Mouse (Mus musculus) hindbrain, embryonic 13.5 days (tissue): Measurements from ENCODE around the gene Gm48552. TPM values are rescaled to one million over a fixed set of nuclear protein-coding genes. Genes with fewer than 3 reads are reported as not detected.

Experiments used
- ATAC-seq: fragments of 200-750 bp; cut with Nextera tagmentation; 2 replicates; pipeline ENCODE4 v1.8.0; 2017; ENCODE audit warnings: moderate TSS enrichment; ENCODE audit not compliant: low FRiP score
- H3K27ac ChIP-seq: fragments of 300-500 bp; sonication (generic); 2 replicates; pipeline ENCODE4 v1.5.1; 2015; ENCODE audit warnings: inconsistent platforms, mild to moderate bottlenecking, moderate library complexity
- H3K27me3 ChIP-seq: fragments of 300-500 bp; sonication (generic); 2 replicates; pipeline ENCODE4 v1.6.1; 2015; ENCODE audit warnings: mild to moderate bottlenecking, inconsistent platforms
- H3K36me3 ChIP-seq: fragments of 300-500 bp; sonication (generic); 2 replicates; pipeline ENCODE4 v1.6.1; 2015; ENCODE audit warnings: mild to moderate bottlenecking, inconsistent platforms
- H3K4me1 ChIP-seq: fragments of 300-500 bp; sonication (generic); replicated peaks from 2 replicates; pipeline ENCODE4 v1.6.1; 2015; ENCODE audit warnings: inconsistent platforms
- H3K4me2 ChIP-seq: fragments of 300-500 bp; sonication (generic); 2 replicates; pipeline ENCODE4 v1.6.1; 2015; ENCODE audit warnings: inconsistent platforms, mild to moderate bottlenecking, moderate library complexity
- H3K4me3 ChIP-seq: fragments of 300-500 bp; sonication (generic); 2 replicates; pipeline ENCODE4 v1.5.1; 2015; ENCODE audit warnings: mild to moderate bottlenecking, inconsistent platforms
- H3K9ac ChIP-seq: fragments of 300-500 bp; sonication (generic); 2 replicates; pipeline ENCODE4 v1.6.1; 2015; ENCODE audit warnings: mild to moderate bottlenecking, inconsistent platforms
- H3K9me3 ChIP-seq: fragments of 300-500 bp; sonication (generic); 2 replicates; pipeline ENCODE4 v1.6.1; 2016; ENCODE audit warnings: inconsistent platforms
- WGBS: fragments of 180-500 bp; shearing (Covaris S2); methylation state at CpG from one replicate; pipeline ENCODE4 v1.1.7; 2015; 5-methylcytosine and 5-hydroxymethylcytosine counted together
- polyA plus RNA-seq: library from polyadenylated mRNA; unstranded; fragments of >200 nt; fragmentation: Nextera tagmentation; extraction: Ambion mirVana; gene quantifications from 2 replicates; pipeline ENCODE4 v1.2.1, GENCODE M21; 2015

Gm48552 gene
- polyA plus RNA-seq, 1 experiment from 2014 or later = 2.0 TPM

DNA sequence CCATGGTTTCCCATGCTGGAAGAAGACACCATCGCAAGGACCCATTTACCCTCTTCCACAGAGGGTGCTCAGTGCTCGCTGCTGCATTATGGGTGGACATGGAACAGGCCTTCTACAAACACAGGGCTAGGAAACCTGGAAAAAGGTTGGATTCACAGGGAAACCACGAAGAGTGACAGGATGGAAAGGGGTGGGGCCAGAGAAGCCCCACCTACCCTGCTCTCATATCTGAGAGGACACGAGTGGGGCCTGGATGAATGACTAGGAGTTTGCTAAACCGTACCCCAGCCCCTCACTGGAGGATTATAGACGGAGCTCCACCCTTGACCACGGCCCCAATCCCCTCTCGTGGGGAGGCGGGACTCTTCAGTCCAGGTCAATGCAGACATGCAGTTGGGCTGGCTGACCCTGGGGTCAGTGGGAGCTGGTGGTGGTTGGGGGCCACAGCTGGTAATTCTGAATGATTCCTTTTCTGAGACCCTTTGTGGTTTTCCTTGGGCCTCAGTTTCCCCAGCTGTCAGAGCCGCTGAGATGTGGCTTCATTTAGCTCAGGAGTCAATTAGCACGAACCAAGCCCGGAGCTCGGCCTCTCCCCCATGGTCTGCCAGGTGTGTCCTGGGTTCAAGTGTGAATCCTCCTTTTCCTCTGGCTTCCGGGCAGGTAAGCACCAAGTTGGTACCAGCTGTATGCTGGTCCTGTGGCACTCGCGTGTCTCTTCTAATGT is 23.9 kb downstream of the Gm48552 start:
- no peaks in the 10 kb centered on the region for H3K9me3 ChIP-seq
- H3K27me3 ChIP-seq = peaks cover 21% of the 10 kb centered on the region
- no peak overlapping the region for H3K4me3 ChIP-seq
- WGBS = 79% methylated on average over 16 of the region's 16 CpGs
- H3K36me3 ChIP-seq = peaks cover 19% of the 10 kb centered on the region
- no peak for ATAC-seq
- peaks cover 99% of the 10 kb centered on the region for H3K4me1 ChIP-seq
- H3K4me2 ChIP-seq = no peak overlapping the region
- no peak overlapping the region for H3K9ac ChIP-seq
- peak overlapping the region; percentile 77 for H3K27ac ChIP-seq

- 24% methylated on average over 26 of the region's 26 CpGs for whole genome bisulfite sequencing
- peak overlapping the region; percentile 36 for H3K4me2 ChIP-seq
- no peak overlapping the region for H3K27ac ChIP-seq
- no peaks in the 10 kb centered on the region for H3K9me3 ChIP-seq
- H3K36me3 ChIP-seq = peaks cover 11% of the 10 kb centered on the region
- H3K27me3 ChIP-seq = peaks cover 15% of the 10 kb centered on the region
- peak overlapping the region; percentile 56; the same call in 1 of the 2 replicates for H3K9ac ChIP-seq
- ATAC-seq = no peak
- H3K4me1 ChIP-seq = peaks cover 99% of the 10 kb centered on the region
- H3K4me3 ChIP-seq = no peak overlapping the region
Measured at GRCm38 (mm10) chr10:81413310-81414261, 24.8 kb downstream of the Gm48552 start.

- peaks cover 11% of the 10 kb centered on the region for H3K36me3 ChIP-seq
- H3K4me2 ChIP-seq = no peak overlapping the region; the same call in 1 of the 2 replicates
- no peak overlapping the region for H3K27ac ChIP-seq
- H3K4me3 ChIP-seq = no peak overlapping the region
- peak overlapping the region; percentile 56; the same call in 1 of the 2 replicates for H3K9ac ChIP-seq
- no peak for ATAC-seq
- H3K4me1 ChIP-seq = peaks cover 94% of the 10 kb centered on the region
- H3K9me3 ChIP-seq = no peaks in the 10 kb centered on the region
- 0 out of 2 replicates have a peak, but pooled peaks cover 8% of the 10 kb centered on the region for H3K27me3 ChIP-seq
Measured at GRCm38 (mm10) chr10:81414682-81415081, 25.9 kb downstream of the Gm48552 start.

- no peak for ATAC-seq
- H3K27ac ChIP-seq = peak overlapping the region; percentile 15; the same call in 1 of the 2 replicates
- WGBS = 82% methylated on average over 5 of the region's 5 CpGs
- H3K9ac ChIP-seq = no peak overlapping the region; the same call in 1 of the 2 replicates
- H3K4me2 ChIP-seq = no peak overlapping the region
- H3K4me1 ChIP-seq = peaks cover 89% of the 10 kb centered on the region
- H3K9me3 ChIP-seq = no peaks in the 10 kb centered on the region
- H3K27me3 ChIP-seq = 0 out of 2 replicates have a peak, but pooled peaks cover 8% of the 10 kb centered on the region
- peaks cover 15% of the 10 kb centered on the region for H3K36me3 ChIP-seq
- no peak overlapping the region for H3K4me3 ChIP-seq
Measured at GRCm38 (mm10) chr10:81415146-81415545, 26.3 kb downstream of the Gm48552 start.

DNA sequence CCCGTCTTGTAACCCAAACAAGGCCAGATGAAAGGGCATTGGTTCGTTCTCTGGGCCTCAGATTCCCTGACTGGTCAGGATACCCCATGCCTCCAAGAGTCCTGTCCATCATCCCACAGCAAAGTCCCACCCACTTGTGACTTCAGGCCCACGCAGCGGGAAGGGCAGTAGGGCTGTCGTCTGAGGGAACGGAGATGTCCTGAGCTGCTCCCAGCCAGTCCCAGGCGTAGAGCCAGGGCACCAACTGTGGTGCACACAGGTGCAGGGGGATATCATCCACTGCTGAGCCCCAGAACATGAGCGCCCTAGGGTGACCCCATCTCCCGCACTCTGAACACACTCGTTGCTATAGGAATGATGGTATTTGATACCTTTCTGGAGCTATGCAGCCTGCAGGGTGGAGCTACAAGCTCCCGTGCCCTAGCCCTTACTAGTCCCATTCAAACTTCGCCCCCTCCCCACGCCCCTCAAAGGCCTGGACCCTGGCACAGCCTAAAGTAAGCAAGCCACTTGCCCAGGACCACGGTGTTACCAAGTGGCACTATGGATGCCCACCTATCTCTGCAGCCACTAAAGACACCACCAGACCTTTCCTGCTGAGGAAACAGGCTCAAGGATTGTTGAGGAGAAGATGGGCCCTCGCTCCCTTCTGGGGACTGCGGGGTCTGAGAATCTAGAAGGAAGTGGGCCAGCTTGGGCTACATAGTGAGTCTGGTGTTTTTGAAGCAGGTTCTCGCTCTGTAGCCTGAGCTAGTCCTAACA is 26.9 kb downstream of the Gm48552 start:
- Histone ChIP-seq H3K4me1 (peaks cover 83% of the 10 kb centered on the region), H3K9ac (no peak overlapping the region; the same call in 1 of the 2 replicates), H3K9me3 (no peaks in the 10 kb centered on the region), H3K27ac (peak overlapping the region; percentile 32), H3K27me3 (0 out of 2 replicates have a peak, but pooled peaks cover 8% of the 10 kb centered on the region), H3K4me2 (no peak overlapping the region), H3K36me3 (peaks cover 20% of the 10 kb centered on the region), H3K4me3 (no peak overlapping the region)
- ATAC-seq = no peak
- WGBS = 66% methylated on average over 17 of the region's 17 CpGs

DNA sequence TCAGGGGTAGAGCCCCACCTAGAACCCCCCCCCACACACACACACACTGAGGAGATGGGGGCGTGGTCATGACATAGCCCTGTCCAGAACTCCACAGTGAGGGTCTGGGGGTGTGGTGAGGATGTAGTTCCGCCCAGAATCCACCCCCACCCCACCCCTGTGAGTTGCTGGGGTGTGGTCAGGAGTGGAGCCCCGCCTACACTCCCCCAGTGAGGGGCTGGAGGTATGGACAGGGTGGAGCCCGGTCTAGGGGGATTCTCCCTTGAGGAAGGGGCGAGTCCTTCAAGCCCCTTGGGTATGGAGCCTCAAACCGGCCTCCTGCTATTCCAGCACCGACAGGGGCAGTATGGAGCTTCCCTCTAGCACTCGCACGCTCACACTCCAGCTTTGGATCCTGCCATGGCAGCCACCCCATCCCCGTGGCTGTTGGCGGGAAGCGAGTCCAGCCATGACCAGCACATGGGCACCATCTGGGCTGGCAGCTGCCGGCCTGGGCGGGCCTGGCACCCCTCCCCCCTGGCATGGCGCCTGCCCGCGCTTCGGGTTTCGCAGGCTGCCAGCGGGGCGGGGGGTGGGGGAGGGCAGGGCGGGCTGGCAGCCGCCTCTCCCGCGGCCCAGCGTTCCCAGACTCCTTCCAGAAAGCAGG is 27.9 kb downstream of the Gm48552 start:
- Histone ChIP-seq H3K27ac (peak overlapping the region; percentile 74), H3K9me3 (no peaks in the 10 kb centered on the region), H3K9ac (peak overlapping the region; percentile 68), H3K27me3 (0 out of 2 replicates have a peak, but pooled peaks cover 8% of the 10 kb centered on the region), H3K4me1 (peaks cover 74% of the 10 kb centered on the region), H3K4me2 (peak overlapping the region; percentile 49), H3K36me3 (peaks cover 20% of the 10 kb centered on the region), H3K4me3 (peak overlapping the region; percentile 27)
- 2% methylated on average over 15 of the region's 26 CpGs for WGBS
- peak; percentile 61 for ATAC-seq

DNA sequence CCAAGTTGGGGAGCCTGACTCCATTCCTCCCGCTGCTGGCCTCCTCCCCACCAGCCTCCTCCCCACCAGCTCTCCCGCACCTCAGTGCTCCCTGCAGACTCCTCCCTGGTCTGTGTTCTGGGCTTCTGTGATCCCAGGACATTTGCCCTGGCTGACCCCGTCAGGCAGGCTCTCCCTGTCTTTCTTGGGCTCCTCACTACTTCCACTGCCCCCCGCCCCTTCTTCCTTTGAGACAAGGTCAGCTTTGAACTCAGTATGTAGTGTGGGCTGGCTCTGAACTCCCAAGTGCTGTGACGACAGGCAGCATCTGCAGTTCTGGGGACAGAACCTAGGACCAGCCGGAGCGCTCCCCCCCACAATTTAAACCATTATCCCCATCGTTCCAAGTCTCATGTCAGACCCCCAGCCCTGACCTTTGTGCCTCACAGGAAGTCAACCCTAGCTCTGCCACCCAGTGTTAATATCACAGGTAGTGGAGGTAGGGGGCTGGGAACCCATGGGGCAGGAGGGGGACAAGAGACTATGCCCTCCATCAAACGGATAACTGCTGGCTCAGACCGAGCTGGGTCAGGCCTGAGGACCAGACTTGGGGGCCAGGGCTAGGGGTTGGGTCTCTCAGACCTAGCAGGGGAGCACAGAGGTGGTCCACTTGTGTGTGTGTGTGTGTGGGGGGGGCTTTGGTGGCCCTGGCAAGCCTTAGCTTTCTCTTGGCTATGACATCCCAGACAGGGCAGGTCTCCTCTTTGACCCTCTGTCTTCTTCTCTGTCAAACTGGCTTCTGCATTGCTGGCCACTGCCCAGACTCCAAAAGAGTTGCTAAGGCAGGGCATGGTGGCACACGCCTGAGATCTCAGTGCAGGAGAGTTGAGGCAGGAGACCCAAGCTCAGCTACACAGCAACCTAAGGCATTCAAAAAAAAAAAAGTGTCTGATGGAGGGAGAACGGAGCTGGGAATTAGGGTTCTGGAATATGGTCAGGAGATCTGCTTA is 28.7 kb downstream of the Gm48552 start:
- Histone ChIP-seq H3K4me1 (peaks cover 65% of the 10 kb centered on the region), H3K27me3 (0 out of 2 replicates have a peak, but pooled peaks cover 12% of the 10 kb centered on the region), H3K27ac (peak overlapping the region; percentile 74), H3K36me3 (peaks cover 16% of the 10 kb centered on the region), H3K9ac (peak overlapping the region; percentile 68), H3K9me3 (no peaks in the 10 kb centered on the region), H3K4me2 (peak overlapping the region; percentile 49), H3K4me3 (peak overlapping the region; percentile 27)
- 47% methylated on average over 12 of the region's 12 CpGs for WGBS
- ATAC-seq = peak; percentile 4; the same call in 1 of the 2 replicates

DNA sequence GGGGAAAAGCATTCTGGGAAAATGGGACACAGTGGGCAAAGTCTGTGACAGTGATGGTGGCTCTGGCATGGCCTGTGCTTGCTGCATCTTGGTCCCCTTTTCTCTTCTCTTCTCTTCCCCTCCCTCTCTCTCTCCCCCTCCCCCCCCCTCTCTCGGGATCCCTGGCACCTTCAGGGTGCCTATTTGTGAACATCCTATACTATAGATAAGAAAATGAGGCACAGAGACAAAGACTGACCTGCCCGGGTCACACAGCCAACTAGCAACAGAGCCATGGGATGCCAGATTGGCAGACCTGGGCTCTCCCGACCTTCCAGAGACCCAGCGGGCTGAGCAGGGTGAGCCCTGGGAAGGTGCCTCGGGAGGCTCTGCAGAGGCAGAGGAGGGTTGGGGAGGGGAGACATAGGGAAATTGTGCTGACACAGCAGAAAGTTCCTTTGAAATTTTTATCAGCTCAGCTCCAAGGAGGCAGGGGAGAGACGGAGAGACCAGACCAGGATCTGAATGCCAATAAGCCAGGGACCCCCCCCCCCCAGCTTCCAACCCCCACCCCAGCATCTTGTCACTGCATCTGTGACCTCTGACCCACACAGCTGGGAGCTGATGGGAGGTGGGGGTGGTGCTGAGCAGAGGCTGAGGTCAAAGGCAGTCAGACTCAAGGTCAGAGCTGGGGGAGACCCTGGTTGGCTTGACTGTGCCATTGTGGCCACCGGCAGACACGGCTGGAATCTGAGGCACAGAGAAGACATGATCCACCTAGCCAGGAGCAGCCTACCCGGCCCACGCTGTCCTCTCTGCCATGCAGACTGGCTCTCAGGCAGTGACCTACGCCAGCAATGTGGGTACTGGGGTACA is 29.6 kb downstream of the Gm48552 start:
- Histone ChIP-seq H3K4me1 (peaks cover 57% of the 10 kb centered on the region), H3K27me3 (0 out of 2 replicates have a peak, but pooled peaks cover 16% of the 10 kb centered on the region), H3K9me3 (no peaks in the 10 kb centered on the region), H3K27ac (peak overlapping the region; percentile 55; the same call in 1 of the 2 replicates), H3K4me2 (no peak overlapping the region), H3K9ac (peak overlapping the region; percentile 31; the same call in 1 of the 2 replicates), H3K36me3 (peaks cover 11% of the 10 kb centered on the region), H3K4me3 (no peak overlapping the region)
- ATAC-seq = no peak
- WGBS = 35% methylated on average over 11 of the region's 11 CpGs

GRCm38 (mm10) chr10:81419111-81419928 is 30.5 kb downstream of the Gm48552 start:
- Histone ChIP-seq H3K4me1 (peaks cover 54% of the 10 kb centered on the region), H3K4me2 (no peak overlapping the region), H3K27me3 (peaks cover 22% of the 10 kb centered on the region; the same call in 1 of the 2 replicates), H3K4me3 (no peak overlapping the region), H3K9me3 (no peaks in the 10 kb centered on the region), H3K27ac (peak overlapping the region; percentile 55; the same call in 1 of the 2 replicates), H3K9ac (peak overlapping the region; percentile 31; the same call in 1 of the 2 replicates), H3K36me3 (peaks cover 11% of the 10 kb centered on the region)
- 94% methylated on average over 10 of the region's 10 CpGs for WGBS
- no peak for ATAC-seq
